Mouse (Mus musculus) forebrain, embryonic 10.5 days (tissue): Measurements from ENCODE around the gene Jph3. TPM values are rescaled to one million over a fixed set of nuclear protein-coding genes. Genes with fewer than 3 reads are reported as not detected.
A peak's percentile ranks its signal among the peaks of the same experiment; 100 is the strongest.

Experiments used
- DNase-seq: peaks from one replicate; pipeline ENCODE4 v3.0.0-alpha.2; 2017; ENCODE audit warnings: low spot score; ENCODE audit errors: extremely low spot score
- H3K27ac ChIP-seq: fragments of 300-500 bp; sonication (generic); 2 replicates; pipeline ENCODE4 v1.5.1; 2016; ENCODE audit warnings: mild to moderate bottlenecking
- H3K27me3 ChIP-seq: fragments of 300-500 bp; sonication (generic); 2 replicates; pipeline ENCODE4 v1.6.1; 2016; ENCODE audit warnings: mild to moderate bottlenecking; ENCODE audit not compliant: poor library complexity, severe bottlenecking
- H3K36me3 ChIP-seq: fragments of 300-500 bp; sonication (generic); replicated peaks from 2 replicates; pipeline ENCODE4 v1.6.1; 2016; ENCODE audit warnings: mild to moderate bottlenecking, moderate library complexity
- H3K4me1 ChIP-seq: fragments of 300-500 bp; sonication (generic); 2 replicates; pipeline ENCODE4 v1.6.1; 2016
- H3K4me3 ChIP-seq: fragments of 300-500 bp; sonication (generic); 2 replicates; pipeline ENCODE4 v1.5.1; 2016; ENCODE audit warnings: mild to moderate bottlenecking, moderate library complexity
- H3K9me3 ChIP-seq: fragments of 300-500 bp; sonication (generic); 2 replicates; pipeline ENCODE4 v1.6.1; 2016; ENCODE audit warnings: mild to moderate bottlenecking, moderate library complexity
- WGBS: fragments of 180-500 bp; shearing (Covaris S2); methylation state at CpG from one replicate; pipeline ENCODE4 v1.1.7; 2016; 5-methylcytosine and 5-hydroxymethylcytosine counted together
- polyA plus RNA-seq: library from polyadenylated mRNA; unstranded; fragments of >200 nt; fragmentation: Nextera tagmentation; extraction: Ambion mirVana; gene quantifications from 2 replicates; pipeline ENCODE4 v1.2.1, GENCODE M21; 2016

The Jph3 gene
- polyA plus RNA-seq, 1 experiment from 2014 or later = 5.6 TPM

- Histone ChIP-seq H3K36me3 (no peaks in the 10 kb centered on the region), H3K4me3 (no peak overlapping the region), H3K27me3 (no peaks in the 10 kb centered on the region), H3K9me3 (no peaks in the 10 kb centered on the region), H3K4me1 (peaks cover 12% of the 10 kb centered on the region), H3K27ac (no peak overlapping the region)
- 89% methylated on average over 7 of the region's 7 CpGs for WGBS
- DNase-seq = no peak
Observed at GRCm38 (mm10) chr8:121765594-121766138, 36.2 kb downstream of the Jph3 start.

- H3K27me3 ChIP-seq = no peaks in the 10 kb centered on the region
- WGBS = 76% methylated on average over 3 of the region's 3 CpGs
- DNase-seq = no peak
- H3K27ac ChIP-seq = no peak overlapping the region
- H3K4me1 ChIP-seq = peaks cover 27% of the 10 kb centered on the region
- no peak overlapping the region for H3K4me3 ChIP-seq
- H3K9me3 ChIP-seq = no peaks in the 10 kb centered on the region
- no peaks in the 10 kb centered on the region for H3K36me3 ChIP-seq
Observed at GRCm38 (mm10) chr8:121769095-121769494, 39.7 kb downstream of the Jph3 start.

GRCm38 (mm10) chr8:121769621-121770020 lies 40.2 kb downstream of the Jph3 start:
- no peaks in the 10 kb centered on the region for H3K9me3 ChIP-seq
- H3K27me3 ChIP-seq = no peaks in the 10 kb centered on the region
- no peak overlapping the region for H3K27ac ChIP-seq
- WGBS = 83% methylated on average over 2 of the region's 2 CpGs
- DNase-seq = no peak
- no peak overlapping the region for H3K4me3 ChIP-seq
- H3K36me3 ChIP-seq = no peaks in the 10 kb centered on the region
- H3K4me1 ChIP-seq = peaks cover 27% of the 10 kb centered on the region

- H3K4me3 ChIP-seq = peak overlapping the region; percentile 20; the same call in 1 of the 2 replicates
- no peaks in the 10 kb centered on the region for H3K9me3 ChIP-seq
- peak overlapping the region; percentile 65 for H3K27ac ChIP-seq
- H3K36me3 ChIP-seq = no peaks in the 10 kb centered on the region
- peaks cover 27% of the 10 kb centered on the region for H3K4me1 ChIP-seq
- DNase-seq = peak; percentile 29
- 34% methylated on average over 19 of the region's 19 CpGs for WGBS
- H3K27me3 ChIP-seq = no peaks in the 10 kb centered on the region
Observed at GRCm38 (mm10) chr8:121770845-121771752, 41.7 kb downstream of the Jph3 start.

- Histone ChIP-seq H3K4me1 (peaks cover 27% of the 10 kb centered on the region), H3K36me3 (no peaks in the 10 kb centered on the region), H3K4me3 (no peak overlapping the region), H3K9me3 (no peaks in the 10 kb centered on the region), H3K27ac (no peak overlapping the region), H3K27me3 (no peaks in the 10 kb centered on the region)
- 91% methylated on average over 12 of the region's 12 CpGs for WGBS
- DNase-seq = no peak
Observed at GRCm38 (mm10) chr8:121773876-121774275, 44.5 kb downstream of the Jph3 start.

- Histone ChIP-seq H3K4me3 (no peak overlapping the region), H3K9me3 (no peaks in the 10 kb centered on the region), H3K27me3 (no peaks in the 10 kb centered on the region), H3K36me3 (no peaks in the 10 kb centered on the region), H3K27ac (no peak overlapping the region), H3K4me1 (peaks cover 12% of the 10 kb centered on the region)
- 82% methylated on average over 5 of the region's 5 CpGs for WGBS
- DNase-seq = no peak
Observed at GRCm38 (mm10) chr8:121782493-121782892, 53.1 kb downstream of the Jph3 start.

GRCm38 (mm10) chr8:121786542-121786941 lies 57.1 kb downstream of the Jph3 start:
- no peaks in the 10 kb centered on the region for H3K9me3 ChIP-seq
- H3K36me3 ChIP-seq = 0 out of 2 replicates have a peak, but pooled peaks cover 5% of the 10 kb centered on the region
- no peak for DNase-seq
- 75% methylated on average over 10 of the region's 10 CpGs for WGBS
- H3K4me3 ChIP-seq = no peak overlapping the region
- peaks cover 16% of the 10 kb centered on the region for H3K4me1 ChIP-seq
- H3K27me3 ChIP-seq = no peaks in the 10 kb centered on the region
- H3K27ac ChIP-seq = no peak overlapping the region

- H3K9me3 ChIP-seq = no peaks in the 10 kb centered on the region
- no peak overlapping the region for H3K4me3 ChIP-seq
- H3K4me1 ChIP-seq = peaks cover 25% of the 10 kb centered on the region
- 87% methylated on average over 8 of the region's 8 CpGs for WGBS
- H3K27me3 ChIP-seq = no peaks in the 10 kb centered on the region
- no peak overlapping the region for H3K27ac ChIP-seq
- 0 out of 2 replicates have a peak, but pooled peaks cover 14% of the 10 kb centered on the region for H3K36me3 ChIP-seq
- DNase-seq = no peak
Observed at GRCm38 (mm10) chr8:121788786-121789185, 59.4 kb downstream of the Jph3 start.

GRCm38 (mm10) chr8:121792159-121792558 lies 62.7 kb downstream of the Jph3 start:
- Histone ChIP-seq H3K27ac (no peak overlapping the region), H3K4me3 (no peak overlapping the region), H3K4me1 (peaks cover 13% of the 10 kb centered on the region; the same call in 1 of the 2 replicates), H3K27me3 (no peaks in the 10 kb centered on the region), H3K9me3 (no peaks in the 10 kb centered on the region), H3K36me3 (peaks cover 44% of the 10 kb centered on the region)
- no peak for DNase-seq
- 88% methylated on average over 7 of the region's 7 CpGs for WGBS

- Histone ChIP-seq H3K9me3 (no peaks in the 10 kb centered on the region), H3K27ac (no peak overlapping the region), H3K4me3 (no peak overlapping the region), H3K36me3 (peaks cover 49% of the 10 kb centered on the region), H3K27me3 (no peaks in the 10 kb centered on the region), H3K4me1 (peaks cover 13% of the 10 kb centered on the region; the same call in 1 of the 2 replicates)
- WGBS = 86% methylated on average over 4 of the region's 4 CpGs
- no peak for DNase-seq
Observed at GRCm38 (mm10) chr8:121792627-121793026, 63.2 kb downstream of the Jph3 start.

- H3K27ac ChIP-seq = no peak overlapping the region
- no peaks in the 10 kb centered on the region for H3K27me3 ChIP-seq
- peaks cover 64% of the 10 kb centered on the region for H3K36me3 ChIP-seq
- no peaks in the 10 kb centered on the region for H3K9me3 ChIP-seq
- no peak for DNase-seq
- 53% methylated on average over 3 of the region's 3 CpGs for whole genome bisulfite sequencing
- H3K4me3 ChIP-seq = no peak overlapping the region
- peaks cover 13% of the 10 kb centered on the region; the same call in 1 of the 2 replicates for H3K4me1 ChIP-seq
Observed at GRCm38 (mm10) chr8:121794151-121794550, 64.7 kb downstream of the Jph3 start.

- Histone ChIP-seq H3K27me3 (no peaks in the 10 kb centered on the region), H3K4me3 (no peak overlapping the region), H3K36me3 (peaks cover 77% of the 10 kb centered on the region), H3K27ac (no peak overlapping the region), H3K9me3 (no peaks in the 10 kb centered on the region), H3K4me1 (peaks cover 9% of the 10 kb centered on the region; the same call in 1 of the 2 replicates)
- DNase-seq = no peak
- WGBS = 94% methylated on average over 8 of the region's 8 CpGs
Observed at GRCm38 (mm10) chr8:121795461-121795860, 66.0 kb downstream of the Jph3 start.

GRCm38 (mm10) chr8:121796406-121796805 lies 67.0 kb downstream of the Jph3 start:
- DNase-seq = no peak
- Histone ChIP-seq H3K4me3 (no peak overlapping the region), H3K4me1 (peaks cover 9% of the 10 kb centered on the region; the same call in 1 of the 2 replicates), H3K36me3 (peaks cover 83% of the 10 kb centered on the region), H3K27ac (no peak overlapping the region), H3K27me3 (no peaks in the 10 kb centered on the region), H3K9me3 (no peaks in the 10 kb centered on the region)
- 95% methylated on average over 11 of the region's 11 CpGs for WGBS
